Mouse (Mus musculus) heart, postnatal 10 days (tissue): ENCODE measurements around the gene Pdzd9. TPM values are rescaled to one million over a fixed set of nuclear protein-coding genes. Genes with fewer than 3 reads are reported as not detected.
"Not testable (repeated sequence)": the region's sequence is repeated elsewhere in the genome, so short reads cannot be mapped to it uniquely, and the experiment has no call there.

Experiments used
- DNase-seq, 2 experiments: peaks; one replicate each; pipeline ENCODE4 v3.0.0; 2021
- intact Hi-C: fragments of 180-260 bp; cut with DNase I; formaldehyde crosslinking; loops from one replicate; pipeline ENCODE4 v1.15.1; 2025
- total RNA-seq, 2 experiments: library from RNA; stranded (reverse); gene quantifications; 2 replicates each; pipeline ENCODE4 v1.2.3; 2021

Gene Pdzd9
- not detected for total RNA-seq

DNA sequence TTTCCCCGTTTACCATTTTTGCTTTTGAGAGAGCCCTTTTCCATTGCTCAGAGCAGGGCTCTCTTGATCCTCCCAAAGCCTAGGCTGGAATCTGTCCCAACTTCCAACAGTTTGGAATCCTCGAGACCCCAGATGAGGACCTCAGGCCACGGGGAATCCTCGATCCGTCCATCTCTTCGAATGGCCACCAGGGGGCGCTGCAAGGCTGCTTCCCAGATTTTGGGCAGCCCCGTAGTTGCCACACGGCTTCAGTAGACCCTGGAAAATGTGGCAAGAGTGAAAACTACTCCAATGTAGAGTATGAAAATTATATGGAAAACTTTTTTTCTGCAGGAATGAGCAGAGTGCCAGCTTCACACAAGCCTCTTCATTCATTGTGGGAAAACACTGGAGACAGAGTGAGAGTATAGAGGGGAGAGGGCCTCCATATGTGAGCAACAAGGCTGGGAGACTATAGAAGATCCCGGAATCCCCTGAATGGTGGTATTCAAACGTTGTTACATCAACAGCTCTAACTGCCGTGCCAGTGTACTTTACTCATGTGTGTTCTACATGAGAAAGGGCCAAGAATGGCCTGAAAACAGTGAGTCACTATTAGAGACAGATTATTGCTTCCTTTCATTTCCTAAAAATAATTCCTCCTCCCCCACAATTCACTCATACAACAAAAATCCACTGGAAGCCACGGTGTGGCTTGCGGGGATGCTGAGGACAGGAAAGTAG is at the start of gene Pdzd9:
Gene Pdzd9 (minus strand): TSS at position 191 of the 723 bp plus-strand sequence.
- peak; percentile 79 to 89 for DNase-seq
- intact Hi-C loops = loop anchor here (1.0 to 10.0 kb wide), 4 partner anchors 57 to 244 kb away; partner anchors contain the start of gene Polr3e

DNA sequence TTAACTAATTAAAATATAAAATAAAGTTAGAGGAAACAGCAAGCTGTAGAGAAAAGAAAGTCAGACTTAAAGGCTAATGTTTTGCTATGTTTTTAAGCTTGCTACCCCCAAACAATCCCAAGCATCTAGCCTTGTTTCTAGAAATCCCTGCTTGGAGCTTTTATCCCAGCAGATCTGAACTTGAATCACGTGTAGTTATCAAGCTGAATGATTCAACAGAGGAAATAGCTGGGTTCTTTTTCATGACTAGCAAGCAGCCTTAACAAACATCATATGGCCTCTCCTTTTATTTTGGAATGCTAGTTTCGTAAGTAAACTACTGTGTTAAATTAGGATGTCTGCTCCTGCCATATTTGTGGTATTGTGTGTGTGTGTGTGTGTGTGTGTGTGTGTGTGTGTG is 47.1 kb upstream of the Pdzd9 start:
- intact Hi-C loops = no loop called here
- no peak for DNase-seq

DNA sequence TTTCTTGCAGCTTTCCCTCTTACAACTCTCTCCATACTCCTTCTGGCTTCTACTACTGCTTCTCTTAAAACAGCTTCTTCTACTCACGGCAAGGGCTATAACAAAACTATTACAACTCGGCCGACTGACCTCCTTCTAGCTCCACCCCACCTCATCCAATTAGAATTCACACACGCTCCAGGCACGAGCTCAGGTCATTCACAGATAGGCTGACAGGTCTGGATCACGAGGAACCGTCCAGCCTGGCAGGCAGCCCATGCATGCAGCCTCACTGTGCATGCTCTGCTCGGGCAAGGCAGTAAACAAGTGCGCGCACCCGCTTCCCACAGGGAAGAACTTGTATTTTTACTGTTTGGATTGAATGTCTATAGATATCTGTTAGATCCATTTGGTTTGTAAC is 43.8 kb upstream of the Pdzd9 start:
- intact Hi-C loops = not testable (repeated sequence)
- peak; percentile 62 to 76 for DNase-seq

DNA sequence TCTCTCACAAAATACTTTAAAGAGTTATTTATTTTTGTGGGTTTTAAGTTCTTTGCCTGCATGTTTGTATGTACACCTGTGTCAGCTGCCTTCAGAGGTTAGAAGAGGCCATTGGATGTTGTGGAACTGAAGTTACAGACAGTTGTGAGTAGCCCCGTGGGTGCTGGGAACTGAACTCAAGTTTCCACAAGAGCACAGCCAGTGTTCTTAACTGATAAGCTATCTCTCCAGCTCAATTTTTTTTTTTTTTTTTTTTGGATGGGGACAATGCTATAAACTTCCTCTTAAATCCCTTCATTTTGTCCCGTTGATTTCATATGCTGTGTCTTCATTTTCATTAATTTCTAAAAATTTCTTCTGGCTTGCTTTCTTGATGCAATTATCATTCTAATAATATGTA is 43.1 kb upstream of the Pdzd9 start:
- intact Hi-C loops = no loop called here
- no peak for DNase-seq

DNA sequence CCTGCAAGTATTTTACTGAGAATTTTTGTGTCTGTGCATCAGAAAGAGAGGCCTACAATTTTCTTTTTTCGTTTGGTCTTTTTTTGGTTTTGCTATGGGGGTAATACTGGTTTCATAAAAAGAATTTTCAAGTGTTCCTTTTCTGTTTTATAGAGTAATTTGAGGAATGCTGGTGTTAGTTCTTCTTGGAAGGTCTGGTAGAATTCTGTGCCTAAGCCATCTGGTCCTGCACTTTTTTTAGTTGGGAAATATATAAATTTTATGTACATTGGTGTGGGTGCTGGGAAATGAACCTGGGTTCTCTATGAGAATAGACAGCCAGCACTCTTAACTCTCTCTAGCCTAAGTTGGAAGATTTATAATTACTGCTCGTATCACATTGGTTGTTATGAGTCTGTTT is 41.9 kb upstream of the Pdzd9 start:
- intact Hi-C loops = no loop called here
- no peak for DNase-seq

DNA sequence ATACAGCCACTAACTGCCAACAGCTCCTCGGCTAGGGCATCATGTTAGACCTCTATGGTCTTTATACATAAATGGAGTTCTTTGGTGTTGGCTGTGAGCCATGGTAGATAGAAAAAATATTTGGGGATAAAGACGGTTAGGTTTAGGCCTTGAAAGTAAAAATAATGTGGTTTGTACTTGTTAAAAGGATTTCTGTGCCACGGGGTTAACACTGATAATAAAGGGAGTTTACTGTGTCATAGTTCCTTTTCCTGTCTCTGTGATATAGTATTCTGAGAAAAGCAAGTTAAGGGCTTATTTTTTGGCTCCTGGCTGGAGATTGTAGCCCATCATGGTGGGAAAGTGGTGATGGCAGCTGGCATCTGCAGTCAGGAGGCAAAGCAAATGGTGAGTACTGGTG is 33.7 kb upstream of the Pdzd9 start:
- DNase-seq = no peak
- intact Hi-C loops = no loop called here

DNA sequence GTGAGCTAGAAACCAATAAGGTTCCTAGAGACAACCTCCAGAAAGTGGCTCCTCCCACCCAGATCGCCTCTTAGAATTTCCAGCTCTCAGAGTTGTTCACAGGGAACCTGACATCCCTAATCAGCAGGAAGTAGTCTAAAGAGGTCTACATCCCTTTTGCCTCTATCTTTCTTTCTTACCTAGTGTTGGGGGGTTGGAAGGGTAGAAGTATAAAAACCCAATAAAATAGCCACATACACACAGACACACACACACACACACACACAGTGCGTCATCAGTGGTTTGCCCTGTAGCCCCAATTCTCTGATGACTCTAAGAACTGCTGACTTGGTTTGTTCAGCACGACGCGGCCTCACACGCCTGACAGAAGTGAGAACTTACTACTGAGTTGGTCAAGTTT is 29.4 kb upstream of the Pdzd9 start:
- no peak for DNase-seq
- intact Hi-C loops = no loop called here

DNA sequence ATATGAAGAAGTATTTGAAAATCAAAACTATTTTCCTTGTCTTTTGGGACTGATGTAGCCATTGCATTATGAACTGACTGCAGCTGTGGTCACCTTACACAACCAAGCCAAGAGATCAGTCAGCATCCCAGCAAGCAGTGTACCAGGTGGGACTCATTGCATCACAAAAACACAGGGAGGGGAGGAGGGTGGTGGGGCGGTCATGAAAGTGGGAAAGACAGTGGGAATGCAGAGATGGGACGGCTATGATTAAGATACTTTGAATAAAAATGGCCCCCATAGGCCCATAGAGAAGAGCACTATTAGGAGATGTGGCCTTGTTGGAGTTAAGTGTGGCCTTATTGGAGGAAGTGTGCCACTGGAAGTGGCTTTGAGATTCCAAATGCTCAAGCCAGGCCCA is 26.2 kb upstream of the Pdzd9 start:
- intact Hi-C loops = no loop called here
- no peak for DNase-seq

DNA sequence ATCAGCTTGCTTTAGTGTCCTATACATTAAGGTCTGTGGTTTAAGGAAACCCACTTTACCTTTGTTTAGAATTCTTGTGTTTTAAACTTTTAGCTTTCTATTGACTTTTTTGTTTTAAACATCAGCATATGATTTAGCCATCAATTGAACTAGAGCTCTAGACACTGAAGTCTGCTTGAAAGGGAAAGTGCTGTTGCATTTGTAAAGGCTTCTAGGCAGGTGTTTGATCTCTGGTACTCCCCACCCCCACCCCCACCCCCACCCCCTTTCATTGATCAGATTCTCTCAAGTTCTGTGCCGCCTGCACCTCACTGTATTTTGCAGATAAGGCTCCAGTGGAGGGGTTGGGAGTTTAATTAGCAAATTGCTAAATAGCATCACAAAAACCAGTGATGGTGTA is 25.5 kb upstream of the Pdzd9 start:
- DNase-seq = no peak
- intact Hi-C loops = no loop called here

DNA sequence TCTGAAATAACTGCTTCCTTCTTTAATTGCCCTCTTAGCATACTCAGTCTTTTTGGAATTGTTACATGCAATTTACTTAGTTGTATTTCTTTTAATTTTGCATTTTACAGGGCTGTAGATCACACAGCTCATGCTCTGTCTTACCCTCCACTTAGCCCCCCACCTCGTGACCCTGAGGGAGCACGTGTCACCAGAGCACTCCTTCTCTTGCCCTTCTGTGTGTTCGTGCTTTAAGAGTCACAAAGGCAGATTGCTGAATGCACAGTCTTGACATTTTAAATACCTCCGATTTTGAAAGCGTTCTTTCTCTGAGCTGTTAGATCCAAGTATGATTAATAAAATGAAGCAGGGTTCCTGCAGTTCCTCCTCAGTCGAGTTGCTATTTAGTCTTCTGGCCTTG is 25.1 kb upstream of the Pdzd9 start:
- no peak for DNase-seq
- intact Hi-C loops = no loop called here

DNA sequence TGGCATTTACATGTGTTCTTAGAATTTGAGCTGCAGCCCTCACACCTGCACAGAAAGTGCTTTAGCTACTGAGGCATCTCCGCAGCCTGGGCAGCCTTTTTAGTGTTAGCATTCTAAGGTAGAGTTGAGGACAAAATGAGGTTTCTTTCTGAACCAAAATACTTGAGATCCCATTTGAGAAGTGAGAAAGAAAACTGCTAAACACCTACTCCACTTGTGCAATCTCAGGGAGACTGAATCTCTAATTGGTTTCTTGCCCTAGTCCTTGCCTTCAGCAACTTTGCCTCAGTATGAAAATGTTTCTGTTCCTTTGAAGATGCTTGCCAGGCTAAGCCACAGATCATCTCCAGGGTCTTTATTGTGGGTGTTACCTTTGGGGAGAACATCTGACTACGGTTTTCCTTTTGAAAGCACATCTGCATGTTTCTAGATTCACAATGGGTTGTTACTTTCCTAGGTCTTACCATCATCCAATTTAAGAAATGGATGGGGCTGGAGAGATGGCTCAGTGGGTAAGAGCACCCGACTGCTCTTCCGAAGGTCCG is 23.8 kb upstream of the Pdzd9 start:
- DNase-seq = no peak

DNA sequence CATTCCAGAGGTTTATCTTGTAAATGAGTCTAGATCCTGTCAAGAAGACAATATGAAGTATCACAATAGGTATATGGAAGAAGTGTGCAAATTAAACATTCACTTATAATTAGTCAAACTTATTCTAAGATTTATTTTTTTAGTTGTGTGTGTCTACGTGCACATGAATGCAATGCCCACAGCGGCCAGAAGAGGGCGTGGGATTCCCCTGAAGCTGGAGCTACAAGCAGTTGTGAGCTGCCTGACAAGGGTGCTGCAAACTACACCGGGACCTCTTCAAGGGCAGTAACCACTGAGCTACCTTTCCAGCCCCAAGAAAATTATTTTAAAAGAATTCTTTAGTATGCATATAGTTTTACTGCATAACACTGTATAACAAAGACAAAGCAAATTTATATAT is 20.5 kb upstream of the Pdzd9 start:
- intact Hi-C loops = no loop called here
- no peak for DNase-seq

More for the DNA sequence above, 23.8 kb upstream of the Pdzd9 start:
- intact Hi-C loops = no loop called here

DNA sequence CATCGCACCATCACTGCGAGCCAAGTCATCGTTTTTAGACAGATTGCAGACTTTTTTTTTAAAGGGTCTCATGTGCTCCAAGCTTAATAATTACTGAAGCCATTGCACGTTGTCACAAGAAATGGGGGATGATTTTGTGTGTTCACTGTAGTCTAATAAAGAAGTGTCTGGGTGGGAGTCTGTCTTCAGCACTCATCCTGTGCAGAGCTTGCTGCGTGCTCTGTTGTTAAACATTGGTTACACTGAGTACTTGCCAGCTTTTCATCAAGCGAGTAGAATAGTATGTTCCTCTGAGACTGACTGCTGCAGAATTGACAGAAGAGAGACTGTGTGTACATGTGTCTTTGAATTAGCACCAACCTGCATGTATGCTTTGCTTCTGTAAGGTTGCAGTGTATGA is 15.1 kb upstream of the Pdzd9 start:
- intact Hi-C loops = no loop called here

DNA sequence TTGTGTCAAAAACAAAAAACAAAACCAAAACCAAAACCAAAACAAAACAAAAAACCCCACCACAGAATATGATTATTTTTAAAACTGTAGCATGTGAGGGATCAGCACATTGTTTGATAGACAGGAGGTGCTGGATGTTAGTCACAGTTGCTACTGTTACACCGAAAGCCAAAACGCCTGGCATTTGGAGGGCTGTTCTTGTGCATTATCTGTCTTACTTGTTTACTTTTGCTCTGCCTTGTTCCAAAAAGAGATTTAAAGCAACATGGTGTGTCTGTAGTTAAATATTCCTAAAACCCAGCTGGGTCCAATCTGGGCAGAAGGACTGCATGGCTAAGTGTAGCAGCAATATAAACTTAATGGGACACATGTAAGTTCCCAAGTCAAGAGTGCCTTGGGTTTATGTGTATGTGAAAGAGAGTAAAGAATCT is 14.6 kb upstream of the Pdzd9 start:
- no peak for DNase-seq
- intact Hi-C loops = no loop called here

More for the DNA sequence above, 15.1 kb upstream of the Pdzd9 start:
- no peak for DNase-seq

DNA sequence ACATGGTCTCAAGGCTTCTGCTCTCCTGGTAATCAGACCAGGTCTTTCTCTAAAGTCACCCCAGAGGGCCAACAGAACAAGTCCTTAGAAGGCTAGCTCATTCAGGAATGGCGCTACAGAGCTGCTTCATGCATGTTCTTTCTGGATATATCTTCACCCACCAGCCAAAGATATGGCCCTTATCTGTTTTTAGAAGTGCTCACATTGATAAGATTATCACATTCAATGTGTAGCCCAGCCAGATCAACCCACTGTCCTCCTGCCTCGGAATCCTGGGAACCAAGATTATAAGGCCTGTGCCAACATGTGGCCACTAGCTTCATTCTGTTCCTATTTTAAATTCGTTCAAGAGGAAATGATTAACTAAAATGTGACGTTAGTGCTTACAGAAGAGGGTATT is 11.9 kb upstream of the Pdzd9 start:
- DNase-seq = no peak
- intact Hi-C loops = no loop called here

DNA sequence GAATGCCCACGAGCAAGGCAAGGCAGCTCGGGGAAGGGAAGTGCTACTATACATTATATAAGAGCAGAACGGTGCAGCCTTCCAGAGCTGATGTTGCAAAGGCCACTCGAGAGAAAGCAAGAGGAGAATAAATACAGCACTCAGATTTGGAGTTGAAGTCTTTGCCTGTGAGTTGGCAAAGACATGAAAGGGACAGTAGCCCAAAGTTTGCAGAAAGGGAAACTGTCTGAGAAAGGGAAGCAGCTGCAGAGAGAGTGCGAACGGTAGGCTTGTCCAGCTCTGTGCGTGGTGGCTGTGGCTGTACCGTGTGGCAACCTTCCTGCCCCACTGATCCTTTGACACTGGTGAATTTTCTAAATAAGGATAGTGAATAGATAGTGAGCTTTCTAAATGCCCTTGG is 8.9 kb upstream of the Pdzd9 start:
- DNase-seq = no peak
- intact Hi-C loops = loop anchor here (10.0 kb wide), 1 partner anchor 236 kb away; the partner anchor contains the start of gene Polr3e

DNA sequence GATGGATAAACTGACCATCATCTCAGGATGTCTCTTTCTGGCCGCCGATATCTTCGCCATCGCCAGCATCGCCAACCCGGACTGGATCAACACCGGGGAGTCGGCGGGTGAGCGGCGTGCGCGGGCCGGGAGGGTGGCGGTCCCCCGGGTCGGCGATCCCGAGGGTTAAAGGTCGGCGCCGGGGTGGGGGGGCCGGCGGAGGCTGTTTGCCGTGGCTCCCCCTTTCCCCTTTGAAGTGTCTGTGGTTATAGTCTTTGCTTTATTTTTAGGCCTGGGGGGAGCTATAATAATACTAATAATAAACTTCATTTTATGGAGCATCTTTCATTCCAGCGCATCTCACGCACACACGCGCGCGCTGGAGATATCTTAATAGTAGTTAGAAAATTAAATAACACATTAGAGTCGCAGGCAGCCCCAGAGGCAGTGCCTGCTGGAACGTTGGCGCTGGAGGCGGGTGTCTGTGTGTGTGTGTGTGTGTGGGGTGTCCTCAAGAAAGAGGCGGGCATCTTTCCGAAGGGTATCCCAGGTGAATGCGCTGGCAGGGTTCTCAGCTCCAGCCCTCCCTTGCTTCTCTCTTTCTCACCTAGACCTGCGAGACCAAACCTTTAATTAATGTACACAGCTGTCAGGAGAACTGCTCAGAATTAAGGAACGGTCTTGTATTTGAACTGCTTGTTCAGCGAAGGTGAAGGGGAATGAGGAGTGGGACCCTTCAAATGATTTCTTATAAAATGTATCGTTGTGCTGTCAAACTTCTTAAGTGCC is 7.8 kb upstream of the Pdzd9 start:
- DNase-seq = peak in 1 of 2 experiments; percentile 53
- intact Hi-C loops = loop anchor here (2.0 to 10.0 kb wide), 2 partner anchors 51 to 237 kb away; partner anchors contain the start of gene Polr3e

DNA sequence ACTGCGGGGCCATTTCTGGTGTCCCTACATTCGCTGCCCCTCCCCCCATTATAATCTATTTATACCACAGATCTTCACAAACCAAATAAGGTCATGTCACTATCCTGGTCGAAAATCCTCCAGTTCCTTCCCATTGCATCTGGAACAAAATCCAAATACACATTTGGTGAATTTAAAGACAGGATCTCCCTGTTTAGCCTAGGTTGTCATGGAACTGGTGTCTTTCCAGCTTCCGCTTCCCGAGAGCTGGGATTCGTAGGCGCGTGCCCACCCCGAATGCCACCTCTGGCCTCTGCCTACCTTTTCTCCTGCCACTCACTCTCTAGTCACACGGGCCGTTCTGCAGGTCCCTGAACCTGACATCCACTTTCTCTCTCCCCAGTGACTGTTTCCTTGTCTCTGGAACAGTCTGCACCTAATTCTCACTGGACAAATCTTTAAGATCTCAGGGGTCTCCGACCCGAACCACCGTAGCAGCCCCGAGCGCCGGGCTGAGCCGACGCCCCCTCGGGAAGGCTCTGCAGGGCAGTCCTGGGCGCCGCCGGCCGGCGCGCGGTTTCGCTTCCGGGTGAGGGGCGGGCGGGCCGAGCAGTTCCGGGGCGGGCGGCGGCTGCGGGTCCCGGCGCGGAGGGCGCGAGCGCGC is 7.0 kb upstream of the Pdzd9 start, which contains the start of gene Mosmo:
Gene Mosmo (plus strand): TSS at position 618 of the 643 bp plus-strand sequence.
- intact Hi-C loops = loop anchor here (2.0 to 10.0 kb wide), 2 partner anchors 52 to 238 kb away; partner anchors contain the start of gene Polr3e
- peak; percentile 81 to 84 for DNase-seq

DNA sequence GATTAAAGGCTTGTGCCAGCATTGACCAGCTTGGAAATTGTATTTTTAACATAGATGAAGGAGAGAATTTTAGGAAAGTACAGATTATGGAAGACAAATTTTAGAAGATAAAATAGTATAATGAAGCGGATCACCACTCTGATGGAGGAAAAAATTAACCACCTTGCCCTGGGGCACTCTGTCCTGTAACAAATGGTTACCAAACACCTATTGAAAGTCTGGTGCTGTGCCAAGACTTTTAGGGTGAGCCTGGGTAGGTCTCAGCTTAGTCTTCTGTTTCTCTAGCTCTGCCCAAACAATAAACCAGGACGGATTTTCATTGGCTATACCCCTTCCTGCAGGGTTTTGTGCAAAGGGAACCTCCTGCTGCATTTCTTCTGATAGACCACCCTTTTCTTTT is 1.1 kb upstream of the Pdzd9 start:
- intact Hi-C loops = loop anchor here (10.0 kb wide), 1 partner anchor 244 kb away; the partner anchor contains the start of gene Polr3e
- no peak for DNase-seq

DNA sequence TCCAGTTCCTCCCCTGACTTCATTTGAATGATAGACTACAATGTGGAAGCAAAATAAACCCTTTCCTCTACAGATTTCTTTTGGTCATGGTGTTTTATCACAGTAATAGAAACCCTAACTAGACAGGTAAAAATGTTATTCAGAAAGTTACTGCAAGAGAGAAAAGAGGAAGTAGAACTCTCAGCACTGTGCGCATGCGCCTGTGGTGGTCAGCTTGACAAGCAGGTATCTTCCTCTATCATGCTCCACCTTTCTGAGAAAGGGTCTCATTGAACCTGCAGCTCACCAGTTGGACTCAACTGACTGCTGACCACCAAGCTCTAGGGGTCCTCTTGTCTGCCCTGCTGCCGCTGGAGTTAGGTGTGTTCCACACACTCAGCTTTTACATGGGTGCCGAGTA is 8.1 kb downstream of the Pdzd9 start:
- intact Hi-C loops = no loop called here
- DNase-seq = no peak

DNA sequence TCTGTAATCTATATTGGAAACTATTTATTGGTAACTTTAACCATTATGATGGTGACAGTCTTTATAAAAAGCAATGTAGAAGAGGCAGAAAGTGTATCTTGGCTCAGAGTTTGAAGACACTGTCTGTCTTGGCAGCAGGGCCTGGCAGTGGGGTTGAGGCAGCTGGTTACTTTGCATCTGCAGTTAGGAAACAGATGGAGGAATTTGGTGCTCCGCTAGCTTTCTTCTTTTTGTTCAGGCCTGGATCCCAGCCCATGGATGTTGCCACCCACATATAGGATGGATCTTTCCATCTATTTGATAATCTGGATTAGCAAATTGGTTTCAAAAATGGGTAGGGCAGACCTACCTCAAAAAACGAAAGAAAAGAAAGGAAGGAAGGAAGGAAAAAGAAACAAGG is 22.3 kb downstream of the Pdzd9 start:
- intact Hi-C loops = no loop called here
- no peak for DNase-seq
